Mouse (Mus musculus) v-Abl transformed pro-B cells (cell line): ENCODE data around the gene Adgb.
"Not testable (repeated sequence)": the region's sequence is repeated elsewhere in the genome, so short reads cannot be mapped to it uniquely, and the experiment has no call there.

Experiments
- in situ Hi-C, 2 experiments: fragments of 400-800 bp; cut with MboI; formaldehyde crosslinking; loops; one replicate each; pipeline ENCODE4 v1.15.1; 2025; ENCODE audit not compliant: unreplicated experiment in 2 of 2

Adgb gene

GRCm38 (mm10) chr10:10471961-10472610, at the start of gene Adgb:
Gene Adgb (minus strand): TSS chr10:10472326.
- in situ Hi-C loops, result no loop called here

GRCm38 (mm10) chr10:10480139-10480538, 8.0 kb upstream of the Adgb start:
- in situ Hi-C loops, result no loop called here

- in situ Hi-C loops, result not testable (repeated sequence)
These were observed 5.3 kb upstream of the Adgb start for GRCm38 (mm10) chr10:10477429-10477828.

- in situ Hi-C loops, result no loop called here
These were observed 4.8 kb upstream of the Adgb start for GRCm38 (mm10) chr10:10476956-10477355.

GRCm38 (mm10) chr10:10476549-10476948, 4.4 kb upstream of the Adgb start:
- in situ Hi-C loops, result no loop called here

GRCm38 (mm10) chr10:10468699-10469547, 3.2 kb downstream of the Adgb start:
- in situ Hi-C loops, result no loop called here

GRCm38 (mm10) chr10:10460113-10460512, 12.0 kb downstream of the Adgb start:
- in situ Hi-C loops, result no loop called here

GRCm38 (mm10) chr10:10456991-10457390, 15.1 kb downstream of the Adgb start:
- in situ Hi-C loops, result no loop called here

GRCm38 (mm10) chr10:10449067-10449466, 23.1 kb downstream of the Adgb start:
- in situ Hi-C loops, result no loop called here

GRCm38 (mm10) chr10:10444841-10445466, 27.2 kb downstream of the Adgb start:
- in situ Hi-C loops, result no loop called here

- in situ Hi-C loops, result no loop called here
These were observed 28.6 kb downstream of the Adgb start for GRCm38 (mm10) chr10:10443558-10443957.

GRCm38 (mm10) chr10:10435014-10435413, 37.1 kb downstream of the Adgb start:
- in situ Hi-C loops, result no loop called here

- in situ Hi-C loops, result no loop called here
These were observed 42.5 kb downstream of the Adgb start for GRCm38 (mm10) chr10:10429635-10430034.

GRCm38 (mm10) chr10:10429032-10429431, 43.1 kb downstream of the Adgb start:
- in situ Hi-C loops, result no loop called here

GRCm38 (mm10) chr10:10424383-10424782, 47.7 kb downstream of the Adgb start:
- in situ Hi-C loops, result no loop called here

- in situ Hi-C loops, result no loop called here
These were observed 61.1 kb downstream of the Adgb start for GRCm38 (mm10) chr10:10411046-10411445.

- in situ Hi-C loops, result no loop called here
These were observed 64.0 kb downstream of the Adgb start for GRCm38 (mm10) chr10:10408166-10408565.

- in situ Hi-C loops, result no loop called here
These were observed 76.2 kb downstream of the Adgb start for GRCm38 (mm10) chr10:10395784-10396481.

GRCm38 (mm10) chr10:10374629-10375028, 97.5 kb downstream of the Adgb start:
- in situ Hi-C loops, result no loop called here

- in situ Hi-C loops, result no loop called here
These were observed 108.1 kb downstream of the Adgb start for GRCm38 (mm10) chr10:10364025-10364424.
